Comparison of ENCODE assay signal across 15 mouse cellular contexts in genomic region chr2:121339057-121339456, GRCm38 (mm10). TPM values are rescaled to one million over a fixed set of nuclear protein-coding genes. Genes with fewer than 3 reads are reported as not detected.
DNase-seq lines count a peak whose midpoint lies in the region; ATAC-seq and TF ChIP-seq lines count a peak whose summit lies in the region.
"Had no signal": no experiment of that assay in that cellular context is flagged by ENCODE, and none has a peak within 500 bp of the region (broad histone marks: within the 10 kb centered on the region; RNA-seq: fewer than 3 reads in every experiment).

No protein-coding gene starts in this region.

- in situ Hi-C loops in ES-E14 (cut with MboI; ENCODE audit: low sequenced_read_pairs in 2 of 2, unreplicated experiment in 2 of 2): loop anchor here in 1 of 2 experiments (10.0 kb wide), 1 partner anchor 154 kb away; no protein-coding TSS in a partner anchor

- TF ChIP-seq CTCF in kidney, postnatal 0 days (IDR thresholded peaks at IDR 0.05; ENCODE audit: low read depth): peak; percentile 42
- TF ChIP-seq CTCF in thymus, adult 2 months (IDR thresholded peaks at IDR 0.05; ENCODE audit: borderline replicate concordance, control insufficient read depth, extremely low read depth, insufficient read depth, low read length, poor library complexity): no peak

- H3K27ac ChIP-seq in kidney, postnatal 0 days: no peak overlapping the region
- H3K27ac ChIP-seq in kidney, embryonic 14.5 days (ENCODE audit: low read depth, low read length): no peak overlapping the region
- no peak overlapping the region for H3K27ac ChIP-seq in thymus, adult 2 months (ENCODE audit: control insufficient read depth, insufficient read depth, low read length)
- no peak overlapping the region for H3K27ac ChIP-seq in ES-E14 (ENCODE audit: insufficient read depth, low read depth, low read length, poor library complexity, severe bottlenecking)
- H3K27ac ChIP-seq in forebrain, embryonic 13.5 days: no peak overlapping the region
- H3K27ac ChIP-seq: heart, embryonic 10.5 days; hindbrain, embryonic 10.5 days; limb, embryonic 15.5 days had no signal

- no peak for TF ChIP-seq POLR2A in thymus, adult 2 months (IDR thresholded peaks at IDR 0.05; ENCODE audit: control insufficient read depth, extremely low read depth, insufficient read depth, low read length, poor library complexity)

- ATAC-seq in kidney, postnatal 0 days (replicated peaks; ENCODE audit: low FRiP score, low read depth): no peak
- ATAC-seq in kidney, embryonic 14.5 days (ENCODE audit: low FRiP score, low TSS enrichment): no peak
- no peak for ATAC-seq in forebrain, embryonic 13.5 days
- ATAC-seq: Patski had no signal

- H3K36me3 ChIP-seq in kidney, postnatal 0 days (ENCODE audit: insufficient read depth, low read length): no peaks in the 10 kb centered on the region
- 0 out of 2 replicates have a peak, but pooled peaks cover 4% of the 10 kb centered on the region for H3K36me3 ChIP-seq in kidney, embryonic 14.5 days (ENCODE audit: control insufficient read depth, insufficient read depth, low read length)
- no peaks in the 10 kb centered on the region for H3K36me3 ChIP-seq in thymus, adult 2 months (ENCODE audit: control insufficient read depth, insufficient read depth, low read length)
- peaks cover 2% of the 10 kb centered on the region; the same call in 1 of the 2 replicates for H3K36me3 ChIP-seq in ES-E14 (ENCODE audit: control insufficient read depth, insufficient read depth, low read length, poor library complexity, severe bottlenecking)
- H3K36me3 ChIP-seq in forebrain, embryonic 13.5 days (ENCODE audit: poor library complexity, severe bottlenecking): peaks cover 33% of the 10 kb centered on the region

- H3K9ac ChIP-seq in kidney, postnatal 0 days (ENCODE audit: low read depth, low read length): no peak overlapping the region
- H3K9ac ChIP-seq in kidney, embryonic 14.5 days (ENCODE audit: low read depth, low read length): no peak overlapping the region
- no peak overlapping the region for H3K9ac ChIP-seq in ES-E14 (ENCODE audit: insufficient read depth, low read depth, low read length, poor library complexity, severe bottlenecking)
- no peak overlapping the region for H3K9ac ChIP-seq in forebrain, embryonic 13.5 days
- H3K9ac ChIP-seq: limb, embryonic 15.5 days had no signal

- H3K9me3 ChIP-seq in kidney, postnatal 0 days (replicated peaks; ENCODE audit: low read length): no peaks in the 10 kb centered on the region
- H3K9me3 ChIP-seq in kidney, embryonic 14.5 days (ENCODE audit: control insufficient read depth, low read length): peaks cover 3% of the 10 kb centered on the region; the same call in 1 of the 2 replicates
- no peaks in the 10 kb centered on the region for H3K9me3 ChIP-seq in ES-E14 (ENCODE audit: control insufficient read depth, insufficient read depth, low read depth, low read length)
- H3K9me3 ChIP-seq in forebrain, embryonic 13.5 days (replicated peaks): no peaks in the 10 kb centered on the region
- H3K9me3 ChIP-seq: heart, embryonic 10.5 days; hindbrain, embryonic 10.5 days; limb, embryonic 15.5 days; megakaryocyte, embryonic 14.5 days had no signal

- no peak overlapping the region for H3K4me3 ChIP-seq in kidney, postnatal 0 days (replicated peaks; ENCODE audit: low read depth, low read length)
- H3K4me3 ChIP-seq in kidney, embryonic 14.5 days (ENCODE audit: low read length): no peak overlapping the region
- no peak overlapping the region for H3K4me3 ChIP-seq in thymus, adult 2 months (ENCODE audit: control insufficient read depth, insufficient read depth, low read length)
- H3K4me3 ChIP-seq in ES-E14 (ENCODE audit: insufficient read depth in 1 of 2, low read depth in 1 of 2, low read length in 2 of 2, poor library complexity in 1 of 2, severe bottlenecking in 1 of 2): no peak overlapping the region
- no peak overlapping the region for H3K4me3 ChIP-seq in forebrain, embryonic 13.5 days
- H3K4me3 ChIP-seq: heart, embryonic 10.5 days; hindbrain, embryonic 10.5 days; limb, embryonic 15.5 days; megakaryocyte, embryonic 14.5 days had no signal

- H3K4me2 ChIP-seq in kidney, postnatal 0 days (ENCODE audit: low read length): no peak overlapping the region
- no peak overlapping the region for H3K4me2 ChIP-seq in kidney, embryonic 14.5 days (replicated peaks; ENCODE audit: low read depth, low read length)
- no peak overlapping the region for H3K4me2 ChIP-seq in forebrain, embryonic 13.5 days
- H3K4me2 ChIP-seq: limb, embryonic 15.5 days had no signal

- no peaks in the 10 kb centered on the region for H3K4me1 ChIP-seq in kidney, postnatal 0 days (replicated peaks; ENCODE audit: insufficient read depth, low read length)
- no peaks in the 10 kb centered on the region for H3K4me1 ChIP-seq in kidney, embryonic 14.5 days (ENCODE audit: control insufficient read depth, insufficient read depth, low read length)
- H3K4me1 ChIP-seq in thymus, adult 2 months (replicated peaks; ENCODE audit: control insufficient read depth, insufficient read depth, low read length): no peaks in the 10 kb centered on the region
- no peaks in the 10 kb centered on the region for H3K4me1 ChIP-seq in ES-E14 (ENCODE audit: control insufficient read depth in 2 of 2, insufficient read depth in 2 of 2, low read length in 2 of 2, poor library complexity in 1 of 2)
- H3K4me1 ChIP-seq in forebrain, embryonic 13.5 days: no peaks in the 10 kb centered on the region
- H3K4me1 ChIP-seq: heart, embryonic 10.5 days; hindbrain, embryonic 10.5 days; limb, embryonic 15.5 days; megakaryocyte, embryonic 14.5 days had no signal

- no peaks in the 10 kb centered on the region for H3K27me3 ChIP-seq in kidney, postnatal 0 days (ENCODE audit: insufficient read depth, low read length)
- no peaks in the 10 kb centered on the region for H3K27me3 ChIP-seq in kidney, embryonic 14.5 days (ENCODE audit: control insufficient read depth, insufficient read depth, low read length)
- H3K27me3 ChIP-seq in thymus, adult 2 months (ENCODE audit: control insufficient read depth, insufficient read depth, low read length): no peaks in the 10 kb centered on the region
- H3K27me3 ChIP-seq in forebrain, embryonic 13.5 days: no peaks in the 10 kb centered on the region
- H3K27me3 ChIP-seq: limb, embryonic 15.5 days; megakaryocyte, embryonic 14.5 days; Patski had no signal

- DNase-seq in kidney, postnatal 0 days (ENCODE audit: low spot score): no peak
- DNase-seq in thymus, adult 2 months: peak; percentile 8
- DNase-seq in thymus, postnatal 0 days (ENCODE audit: low spot score): no peak
- no peak for DNase-seq in ES-E14 (ENCODE audit: low read depth, low spot score)
- DNase-seq in naive thymus-derived CD4-positive, alpha-beta T cell, adult 2 months (ENCODE audit: low read depth): peak; percentile 18
- no peak for DNase-seq in layer of hippocampus, postnatal 14 days (ENCODE audit: low spot score in 2 of 2)
- DNase-seq: adrenal gland, adult 8-10 months; kidney, adult 9 months had no signal

TF ChIP-seq in ES-E14, 5 proteins besides CTCF, POLR2A, EP300 and RAD21:
- TF ChIP-seq HCFC1 (IDR thresholded peaks at IDR 0.05; ENCODE audit: borderline replicate concordance, insufficient read depth, low read length) (no peak), ZC3H11A (IDR thresholded peaks at IDR 0.05; ENCODE audit: borderline replicate concordance, low read depth, low read length) (peak; percentile 52; the same call in 1 of the 2 replicates), ZNF384 (IDR thresholded peaks at IDR 0.05; ENCODE audit: low read depth, low read length) (0 out of 2 replicates have a peak, but pooled peaks have one; percentile 11)

RNA-seq across cellular contexts. Expression of gene Ppip5k1, which starts 16.1 kb away (rescaled TPM):
- 13.1 and 14.0 TPM in 2 replicates for polyA plus RNA-seq in kidney, postnatal 0 days (2015; fragmentation: Nextera tagmentation; extraction: Ambion mirVana)
- 10.1 and 13.3 TPM in 2 replicates for polyA plus RNA-seq in kidney, embryonic 14.5 days (2014; fragmentation: Nextera tagmentation; extraction: Ambion mirVana)
- 21.8 and 23.9 TPM in 2 replicates for polyA plus RNA-seq in thymus, adult 2 months (2012; rRNA removed)
- polyA plus RNA-seq in thymus, postnatal 0 days (2015; fragmentation: Nextera tagmentation; extraction: Ambion mirVana): 8.5 and 8.7 TPM in 2 replicates
- total RNA-seq in ES-E14 (2012; rRNA removed): 7.6 and 8.8 TPM in 2 replicates
- polyA plus RNA-seq in forebrain, embryonic 13.5 days (2015; fragmentation: Nextera tagmentation; extraction: Ambion mirVana): 14.0 and 15.5 TPM in 2 replicates
- total RNA-seq in layer of hippocampus, postnatal 14 days (2021): 10 to 100 TPM; 69.1 to 74.4 TPM

RNA-seq across cellular contexts. Expression of gene Ckmt1, which starts 18.5 kb away (rescaled TPM):
- polyA plus RNA-seq in kidney, postnatal 0 days (2015; fragmentation: Nextera tagmentation; extraction: Ambion mirVana): 63.1 and 70.4 TPM in 2 replicates
- polyA plus RNA-seq in kidney, embryonic 14.5 days (2014; fragmentation: Nextera tagmentation; extraction: Ambion mirVana): 3.3 and 7.9 TPM in 2 replicates
- 40.6 and 48.0 TPM in 2 replicates for polyA plus RNA-seq in thymus, adult 2 months (2012; rRNA removed)
- polyA plus RNA-seq in thymus, postnatal 0 days (2015; fragmentation: Nextera tagmentation; extraction: Ambion mirVana): 5.9 and 7.0 TPM in 2 replicates
- 8.3 and 11.3 TPM in 2 replicates for total RNA-seq in ES-E14 (2012; rRNA removed)
- 11.3 and 11.9 TPM in 2 replicates for polyA plus RNA-seq in forebrain, embryonic 13.5 days (2015; fragmentation: Nextera tagmentation; extraction: Ambion mirVana)
- 100 to 1,000 TPM; 333 to 351 TPM for total RNA-seq in layer of hippocampus, postnatal 14 days (2021)

RNA-seq across cellular contexts. Expression of gene Strc, which starts 47.9 kb away (rescaled TPM):
- not detected in 2 replicates for polyA plus RNA-seq in kidney, postnatal 0 days (2015; fragmentation: Nextera tagmentation; extraction: Ambion mirVana)
- polyA plus RNA-seq in kidney, embryonic 14.5 days (2014; fragmentation: Nextera tagmentation; extraction: Ambion mirVana): not detected in 2 replicates
- polyA plus RNA-seq in thymus, adult 2 months (2012; rRNA removed): 0.47 TPM in 2 replicates
- 0.07 TPM in 1 of 2 replicates, not detected in the other for polyA plus RNA-seq in thymus, postnatal 0 days (2015; fragmentation: Nextera tagmentation; extraction: Ambion mirVana)
- total RNA-seq in ES-E14 (2012; rRNA removed): 0.09 TPM in 1 of 2 replicates, not detected in the other
- polyA plus RNA-seq in forebrain, embryonic 13.5 days (2015; fragmentation: Nextera tagmentation; extraction: Ambion mirVana): not detected in 2 replicates
- under 1 TPM; 0.09 to 0.31 TPM for total RNA-seq in layer of hippocampus, postnatal 14 days (2021)
- polyA plus RNA-seq: heart, embryonic 10.5 days; hindbrain, embryonic 10.5 days; limb, embryonic 15.5 days; Patski had no signal

RNA-seq across cellular contexts. Expression of gene Map1a, which starts 49.7 kb away (rescaled TPM):
- polyA plus RNA-seq in kidney, postnatal 0 days (2015; fragmentation: Nextera tagmentation; extraction: Ambion mirVana): 0.93 and 1.3 TPM in 2 replicates
- polyA plus RNA-seq in kidney, embryonic 14.5 days (2014; fragmentation: Nextera tagmentation; extraction: Ambion mirVana): 5.8 and 7.0 TPM in 2 replicates
- polyA plus RNA-seq in thymus, adult 2 months (2012; rRNA removed): 1.1 TPM in 2 replicates
- polyA plus RNA-seq in thymus, postnatal 0 days (2015; fragmentation: Nextera tagmentation; extraction: Ambion mirVana): 0.28 and 0.39 TPM in 2 replicates
- 4.3 and 4.4 TPM in 2 replicates for total RNA-seq in ES-E14 (2012; rRNA removed)
- 13.2 and 14.7 TPM in 2 replicates for polyA plus RNA-seq in forebrain, embryonic 13.5 days (2015; fragmentation: Nextera tagmentation; extraction: Ambion mirVana)
- total RNA-seq in layer of hippocampus, postnatal 14 days (2021): 100 to 1,000 TPM; 472 to 505 TPM

Comparison
In these comparisons a context has a peak if more than half of its experiments do, and no peak if none do; other contexts are left out.
1. DNase-seq: peak in thymus, adult 2 months (single experiment) and naive thymus-derived CD4-positive, alpha-beta T cell, adult 2 months (single experiment); none in kidney, postnatal 0 days (single experiment), thymus, postnatal 0 days (single experiment), ES-E14 (single experiment) and layer of hippocampus, postnatal 14 days (0 of 2).